Mouse (Mus musculus) lung, adult 2 months (tissue): ENCODE data around the gene Krtap4-16.
"Not testable (repeated sequence)": the region's sequence is repeated elsewhere in the genome, so short reads cannot be mapped to it uniquely, and the experiment has no call there.

ENCODE experiments used
- CTCF ChIP-seq: fragments of 200-500 bp; IDR thresholded peaks from 2 replicates; pipeline ENCODE4 v1.5.1; 2011; ENCODE audit warnings: mild to moderate bottlenecking, low read length, control low read depth; ENCODE audit not compliant: insufficient read depth
- POLR2A ChIP-seq: fragments of 200-500 bp; IDR thresholded peaks from 2 replicates; pipeline ENCODE4 v1.6.1; 2011; ENCODE audit warnings: low read depth, mild to moderate bottlenecking, control low read depth, low read length, borderline replicate concordance; ENCODE audit errors: extremely low read depth

DNA sequence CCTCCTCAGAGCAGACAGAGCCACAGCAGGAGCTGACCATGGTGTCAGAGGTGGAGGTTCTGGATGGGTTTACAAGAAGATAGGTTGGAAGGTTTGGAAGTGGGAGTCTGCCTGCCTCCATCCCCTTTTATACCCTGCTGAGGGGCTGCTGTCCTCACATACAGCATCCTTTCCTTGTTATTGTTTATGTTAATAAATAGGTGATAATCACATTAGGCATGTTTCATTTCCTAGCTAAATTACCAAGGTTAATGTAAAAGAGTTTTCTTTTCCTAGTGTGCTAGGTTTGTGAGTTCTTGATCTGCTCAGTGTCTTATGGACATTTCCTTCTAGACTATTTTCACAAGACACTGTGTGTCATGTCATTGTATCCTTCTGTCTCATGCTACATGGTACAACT is 41.6 kb downstream of the Krtap4-16 start, which contains the start of gene Krtap4-13:
- TF ChIP-seq CTCF, POLR2A: not testable (repeated sequence)
